Mouse (Mus musculus) forebrain, embryonic 15.5 days (tissue): ENCODE results near the gene Atraid. TPM values are rescaled to one million over a fixed set of nuclear protein-coding genes. Genes with fewer than 3 reads are reported as not detected.

Source experiments
- ATAC-seq: fragments of 200-750 bp; cut with Nextera tagmentation; replicated peaks from 2 replicates; pipeline ENCODE4 v1.8.0; 2017; ENCODE audit warnings: mild to moderate bottlenecking, moderate TSS enrichment, moderate library complexity
- H3K27ac ChIP-seq: fragments of 300-500 bp; sonication (generic); replicated peaks from 2 replicates; pipeline ENCODE4 v1.5.1; 2015; ENCODE audit warnings: mild to moderate bottlenecking, inconsistent platforms
- H3K27me3 ChIP-seq: fragments of 300-500 bp; sonication (generic); 2 replicates; pipeline ENCODE4 v1.6.1; 2015; ENCODE audit warnings: inconsistent platforms
- H3K36me3 ChIP-seq: fragments of 300-500 bp; sonication (generic); 2 replicates; pipeline ENCODE4 v1.6.1; 2015; ENCODE audit warnings: mild to moderate bottlenecking, inconsistent platforms
- H3K4me1 ChIP-seq: fragments of 300-500 bp; sonication (generic); 2 replicates; pipeline ENCODE4 v1.6.1; 2015; ENCODE audit warnings: inconsistent platforms
- H3K4me2 ChIP-seq: fragments of 300-500 bp; sonication (generic); replicated peaks from 2 replicates; pipeline ENCODE4 v1.6.1; 2015; ENCODE audit warnings: mild to moderate bottlenecking, inconsistent platforms
- H3K4me3 ChIP-seq: fragments of 300-500 bp; sonication (generic); 2 replicates; pipeline ENCODE4 v1.5.1; 2015; ENCODE audit warnings: mild to moderate bottlenecking, inconsistent platforms
- H3K9ac ChIP-seq: fragments of 300-500 bp; sonication (generic); replicated peaks from 2 replicates; pipeline ENCODE4 v1.6.1; 2015; ENCODE audit warnings: mild to moderate bottlenecking, inconsistent platforms
- H3K9me3 ChIP-seq: fragments of 300-500 bp; sonication (generic); 2 replicates; pipeline ENCODE4 v1.6.1; 2016; ENCODE audit warnings: inconsistent platforms
- WGBS: fragments of 180-500 bp; shearing (Covaris S2); methylation state at CpG from one replicate; pipeline ENCODE4 v1.1.7; 2015; ENCODE audit warnings: mixed read lengths; 5-methylcytosine and 5-hydroxymethylcytosine counted together
- polyA plus RNA-seq: library from polyadenylated mRNA; unstranded; fragments of >200 nt; fragmentation: Nextera tagmentation; extraction: Ambion mirVana; gene quantifications from 2 replicates; pipeline ENCODE4 v1.2.1, GENCODE M21; 2015

Gene Atraid
- polyA plus RNA-seq, 1 experiment from 2014 or later: 144 TPM

GRCm38 (mm10) chr5:31055216-31056140, 7.4 kb downstream of the Atraid start:
- Histone ChIP-seq H3K36me3 (peaks cover 14% of the 10 kb centered on the region), H3K27ac (0 out of 2 replicates have a peak overlapping the region, but pooled peaks have one; percentile 59), H3K4me1 (peaks cover 16% of the 10 kb centered on the region), H3K4me3 (peak overlapping the region; percentile 77), H3K27me3 (no peaks in the 10 kb centered on the region), H3K9me3 (no peaks in the 10 kb centered on the region), H3K4me2 (peak overlapping the region; percentile 93), H3K9ac (peak overlapping the region; percentile 69)
- no peak for ATAC-seq
- 25% methylated on average over 19 of the region's 19 CpGs for WGBS

DNA sequence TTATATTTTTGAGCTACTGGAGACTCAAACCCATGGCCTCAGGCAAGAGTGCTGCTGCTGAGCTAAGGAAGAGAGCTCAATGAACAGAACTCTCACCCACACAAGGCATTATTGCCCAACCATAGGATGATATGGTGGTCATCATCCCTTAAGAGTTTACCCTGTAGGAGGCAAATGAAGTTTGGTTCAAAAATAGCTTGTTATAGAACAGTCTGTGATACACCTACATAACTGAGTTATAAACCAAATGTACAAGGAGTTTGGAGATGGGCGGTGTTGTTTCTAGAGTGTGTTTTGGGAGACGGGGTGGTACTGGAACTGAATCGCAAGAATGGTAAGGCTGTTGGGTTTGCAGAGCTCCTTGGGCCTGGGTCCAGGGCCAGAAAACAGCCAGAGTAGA, 21.7 kb downstream of the Atraid start:
- Histone ChIP-seq H3K36me3 (peaks cover 88% of the 10 kb centered on the region), H3K4me1 (no peaks in the 10 kb centered on the region), H3K9ac (no peak overlapping the region), H3K4me3 (no peak overlapping the region), H3K27me3 (no peaks in the 10 kb centered on the region), H3K4me2 (no peak overlapping the region), H3K9me3 (no peaks in the 10 kb centered on the region), H3K27ac (no peak overlapping the region)
- 95% methylated on average over 3 of the region's 3 CpGs for WGBS
- ATAC-seq: no peak

DNA sequence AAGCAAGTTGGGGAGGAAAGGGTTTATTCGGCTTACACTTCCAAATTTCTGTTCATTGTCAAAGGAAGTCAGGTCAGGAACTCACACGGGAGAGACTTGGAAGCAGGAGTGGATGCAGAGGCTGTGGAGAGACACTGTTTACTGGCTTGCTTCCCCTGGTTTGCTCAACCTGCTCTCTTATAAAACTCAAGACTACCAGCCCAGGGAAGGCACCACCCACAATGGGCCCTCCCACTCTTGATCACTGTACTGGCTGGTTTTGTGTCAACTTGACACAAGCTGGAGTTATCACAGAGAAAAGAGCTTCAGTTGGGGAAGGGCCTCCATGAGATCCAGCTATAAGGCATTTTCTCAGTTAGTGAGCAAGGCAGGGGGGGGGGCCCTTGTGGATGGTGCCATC, 22.9 kb downstream of the Atraid start:
- peaks cover 94% of the 10 kb centered on the region for H3K36me3 ChIP-seq
- WGBS: 87% methylated on average over 2 of the region's 2 CpGs

GRCm38 (mm10) chr5:31071821-31072220, 23.7 kb downstream of the Atraid start:
- Histone ChIP-seq H3K27ac (no peak overlapping the region), H3K9ac (no peak overlapping the region), H3K4me2 (no peak overlapping the region), H3K36me3 (peaks cover 93% of the 10 kb centered on the region), H3K4me1 (no peaks in the 10 kb centered on the region), H3K4me3 (no peak overlapping the region), H3K27me3 (no peaks in the 10 kb centered on the region), H3K9me3 (no peaks in the 10 kb centered on the region)
- 92% methylated on average over 11 of the region's 11 CpGs for WGBS
- ATAC-seq: no peak

More for the DNA sequence above, 22.9 kb downstream of the Atraid start:
- H3K27ac ChIP-seq: no peak overlapping the region
- no peaks in the 10 kb centered on the region for H3K4me1 ChIP-seq
- no peak for ATAC-seq
- H3K9me3 ChIP-seq: no peaks in the 10 kb centered on the region
- H3K4me3 ChIP-seq: no peak overlapping the region
- H3K27me3 ChIP-seq: no peaks in the 10 kb centered on the region
- H3K4me2 ChIP-seq: no peak overlapping the region
- no peak overlapping the region for H3K9ac ChIP-seq

DNA sequence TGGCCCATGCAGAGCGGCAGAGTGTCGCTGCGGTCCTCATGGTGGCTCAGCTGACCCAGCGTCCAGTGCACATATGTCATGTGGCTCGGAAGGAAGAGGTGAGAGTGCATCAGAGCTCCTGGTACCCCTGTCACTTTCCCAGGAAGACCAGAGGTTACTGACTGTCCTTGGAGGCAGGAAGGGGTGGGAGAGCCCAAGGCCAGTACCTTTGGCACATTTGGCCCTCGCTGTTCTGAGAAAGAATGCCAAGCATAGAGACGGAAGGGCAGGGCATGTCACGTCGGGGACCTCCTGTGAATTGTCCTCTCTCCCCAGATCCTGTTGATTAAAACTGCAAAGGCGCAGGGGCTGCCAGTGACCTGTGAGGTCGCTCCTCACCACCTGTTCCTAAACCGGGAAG, 25.1 kb downstream of the Atraid start:
- 93% methylated on average over 12 of the region's 12 CpGs for WGBS
- peaks cover 92% of the 10 kb centered on the region for H3K36me3 ChIP-seq
- no peak for ATAC-seq
- no peaks in the 10 kb centered on the region for H3K9me3 ChIP-seq
- no peak overlapping the region for H3K27ac ChIP-seq
- H3K27me3 ChIP-seq: no peaks in the 10 kb centered on the region
- no peak overlapping the region for H3K9ac ChIP-seq
- H3K4me1 ChIP-seq: no peaks in the 10 kb centered on the region
- H3K4me3 ChIP-seq: no peak overlapping the region
- H3K4me2 ChIP-seq: no peak overlapping the region

DNA sequence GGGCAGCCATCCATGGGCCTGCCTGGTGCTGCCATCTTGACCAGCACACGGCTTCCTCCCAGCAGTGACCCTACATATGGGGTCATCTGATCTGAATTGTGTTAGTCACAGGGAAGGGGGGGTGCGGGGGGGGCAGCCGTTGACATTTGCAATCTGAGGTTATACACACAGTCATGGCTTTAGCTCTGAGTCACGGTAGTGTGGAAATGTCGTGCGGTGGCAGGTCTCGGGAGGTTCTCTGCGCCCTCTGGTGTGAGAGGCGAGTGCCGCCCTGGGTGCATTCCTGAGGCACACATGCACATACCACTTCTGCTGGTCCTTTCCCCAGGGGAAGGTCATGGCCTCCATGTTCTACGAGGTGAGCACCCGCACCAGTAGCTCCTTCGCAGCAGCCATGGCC, 28.2 kb downstream of the Atraid start:
- no peak overlapping the region for H3K4me3 ChIP-seq
- no peak for ATAC-seq
- H3K27ac ChIP-seq: no peak overlapping the region
- WGBS: 92% methylated on average over 13 of the region's 13 CpGs
- no peaks in the 10 kb centered on the region for H3K4me1 ChIP-seq
- no peak overlapping the region for H3K9ac ChIP-seq
- no peaks in the 10 kb centered on the region for H3K9me3 ChIP-seq
- no peaks in the 10 kb centered on the region for H3K27me3 ChIP-seq
- H3K4me2 ChIP-seq: no peak overlapping the region
- H3K36me3 ChIP-seq: peaks cover 62% of the 10 kb centered on the region

DNA sequence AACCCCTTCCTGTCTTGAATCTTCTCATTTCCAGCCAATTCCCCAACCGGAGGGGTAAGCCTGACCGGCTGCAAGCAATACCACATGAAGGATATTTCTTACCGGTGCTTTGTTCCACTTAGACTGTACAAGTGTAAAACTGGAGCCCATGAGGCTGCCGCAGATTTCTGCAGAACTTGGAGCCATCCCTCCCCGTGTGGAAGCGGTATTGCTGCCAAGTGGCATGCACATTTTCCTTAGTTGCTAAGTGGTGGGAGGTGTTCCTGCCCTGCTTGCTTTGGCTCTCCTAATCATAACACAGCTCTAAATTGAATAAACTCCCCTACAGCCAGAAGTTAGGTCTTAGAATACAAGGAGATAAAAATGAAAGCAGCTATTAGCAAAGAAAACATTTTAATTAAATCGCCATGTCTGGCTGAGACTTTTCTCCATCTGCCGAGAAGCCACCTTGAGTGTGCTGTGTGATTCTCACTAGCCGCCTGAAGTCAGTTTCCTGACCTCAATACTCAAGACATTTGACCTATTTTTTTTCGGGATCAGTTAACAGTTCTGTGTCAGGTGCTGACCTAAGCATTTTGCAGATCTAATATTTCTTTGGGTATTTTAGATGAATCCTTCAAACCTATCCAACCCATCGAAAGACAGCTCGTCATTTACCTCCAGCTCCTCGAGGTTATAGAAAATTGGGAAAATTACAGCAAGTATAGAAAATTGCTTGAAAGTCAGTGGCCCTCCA, 32.1 kb downstream of the Atraid start:
- H3K4me3 ChIP-seq: no peak overlapping the region
- WGBS: 79% methylated on average over 13 of the region's 13 CpGs
- H3K27me3 ChIP-seq: no peaks in the 10 kb centered on the region
- no peaks in the 10 kb centered on the region for H3K9me3 ChIP-seq
- H3K4me2 ChIP-seq: no peak overlapping the region
- no peak for ATAC-seq
- no peak overlapping the region for H3K9ac ChIP-seq
- peaks cover 26% of the 10 kb centered on the region for H3K36me3 ChIP-seq
- no peak overlapping the region for H3K27ac ChIP-seq
- no peaks in the 10 kb centered on the region; the same call in 1 of the 2 replicates for H3K4me1 ChIP-seq

DNA sequence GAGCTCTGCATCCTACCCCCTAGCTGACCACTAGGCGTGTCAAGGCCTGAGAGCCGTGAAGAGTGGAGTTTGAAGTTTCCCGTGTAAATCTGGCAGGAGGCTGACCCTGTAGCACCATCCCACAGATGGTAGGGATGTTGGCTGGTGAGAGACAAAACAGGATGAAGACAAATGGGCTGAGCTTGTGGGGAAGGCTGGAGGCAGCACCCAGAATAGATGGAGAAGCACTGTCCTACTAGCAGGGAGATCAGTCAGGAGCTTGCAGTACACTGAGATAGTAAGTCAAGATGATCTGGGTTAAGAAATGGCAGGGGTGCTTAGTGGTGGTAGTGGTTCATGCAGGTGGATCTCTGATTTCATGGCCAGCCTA, 32.7 kb downstream of the Atraid start:
- Histone ChIP-seq H3K36me3 (peaks cover 21% of the 10 kb centered on the region), H3K4me3 (no peak overlapping the region), H3K27me3 (no peaks in the 10 kb centered on the region), H3K4me2 (no peak overlapping the region), H3K9me3 (no peaks in the 10 kb centered on the region), H3K9ac (no peak overlapping the region), H3K4me1 (no peaks in the 10 kb centered on the region; the same call in 1 of the 2 replicates), H3K27ac (no peak overlapping the region)
- 78% methylated on average over 3 of the region's 3 CpGs for WGBS
- ATAC-seq: no peak

DNA sequence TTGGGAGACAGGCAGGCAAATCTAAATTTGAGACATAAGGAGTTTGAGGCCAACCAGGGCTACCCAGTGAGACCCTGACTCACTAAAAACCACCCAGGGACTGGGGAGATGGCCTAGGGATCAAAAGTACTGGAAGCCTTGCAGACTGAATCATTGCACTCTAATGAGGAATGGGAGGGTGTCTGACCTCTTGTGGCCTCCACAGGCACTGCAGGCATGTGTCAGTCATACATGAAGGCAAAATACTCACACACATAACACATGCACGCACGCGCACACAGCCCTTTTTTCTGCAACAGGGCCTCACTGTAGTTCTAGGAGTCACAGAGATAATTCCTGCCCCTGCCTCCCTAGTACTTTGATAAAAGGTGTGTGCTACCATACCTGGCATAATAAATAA, 33.3 kb downstream of the Atraid start:
- Histone ChIP-seq H3K4me3 (no peak overlapping the region), H3K4me2 (no peak overlapping the region), H3K27me3 (no peaks in the 10 kb centered on the region), H3K36me3 (peaks cover 15% of the 10 kb centered on the region), H3K27ac (no peak overlapping the region), H3K9me3 (no peaks in the 10 kb centered on the region), H3K9ac (no peak overlapping the region), H3K4me1 (no peaks in the 10 kb centered on the region; the same call in 1 of the 2 replicates)
- WGBS: 72% methylated on average over 3 of the region's 3 CpGs
- no peak for ATAC-seq

DNA sequence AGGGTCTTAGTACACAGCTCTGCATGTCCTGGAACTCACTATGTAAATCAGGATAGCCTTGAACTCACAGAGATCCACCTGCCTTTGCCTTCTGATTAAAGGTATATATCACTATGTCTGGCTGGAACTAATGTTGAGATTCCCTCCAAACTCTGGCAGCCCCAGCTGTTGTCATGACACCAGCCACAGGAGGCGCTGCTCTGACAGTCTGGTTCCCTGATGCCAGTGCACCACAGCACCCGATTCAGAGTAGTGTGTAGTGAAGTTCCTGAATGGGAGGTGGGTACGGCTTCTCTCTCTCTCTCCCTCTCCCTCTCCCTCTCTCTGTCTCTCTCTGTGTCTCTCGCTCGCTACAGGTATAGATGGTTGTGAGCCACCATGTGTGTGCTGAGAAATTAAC, 34.2 kb downstream of the Atraid start:
- 14% methylated on average over 5 of the region's 5 CpGs for WGBS
- H3K9ac ChIP-seq: no peak overlapping the region
- no peaks in the 10 kb centered on the region for H3K9me3 ChIP-seq
- peaks cover 8% of the 10 kb centered on the region for H3K36me3 ChIP-seq
- no peak overlapping the region for H3K27ac ChIP-seq
- no peaks in the 10 kb centered on the region; the same call in 1 of the 2 replicates for H3K4me1 ChIP-seq
- no peaks in the 10 kb centered on the region for H3K27me3 ChIP-seq
- no peak overlapping the region for H3K4me2 ChIP-seq
- peak; percentile 47; the same call in 1 of the 2 replicates for ATAC-seq
- no peak overlapping the region for H3K4me3 ChIP-seq

DNA sequence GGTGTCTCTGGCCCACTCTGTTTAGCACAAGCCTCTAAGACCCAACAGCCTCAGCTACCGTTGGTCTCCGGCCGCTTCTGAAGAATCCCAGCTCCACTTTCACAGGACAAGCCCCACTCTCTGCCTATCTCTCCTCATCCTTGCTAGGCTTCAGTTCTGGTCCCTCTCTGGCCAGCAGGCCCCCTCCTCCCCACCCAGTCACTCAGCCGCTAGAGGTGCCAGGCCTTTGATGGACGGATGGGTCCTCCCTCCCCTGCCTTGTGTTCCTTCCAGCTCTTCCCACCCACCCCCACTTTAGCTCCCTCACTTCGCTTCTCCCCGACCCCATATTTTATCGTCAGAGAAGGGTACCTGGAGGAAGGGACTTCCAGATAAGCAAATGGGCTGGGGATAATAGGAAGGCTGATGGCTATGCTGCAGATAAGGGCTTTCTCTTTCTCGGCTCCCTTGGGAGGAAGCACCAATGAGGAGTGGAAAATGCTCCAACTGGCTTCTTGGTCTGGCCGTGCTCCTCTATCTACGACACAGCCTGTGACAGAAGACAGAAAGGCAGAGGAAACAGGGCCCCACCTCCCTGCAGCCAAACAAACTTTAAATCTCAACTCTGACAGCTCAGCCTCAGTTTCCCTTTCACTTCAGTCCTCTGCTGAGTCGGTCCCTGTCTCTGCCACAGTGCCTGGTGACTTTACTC, 35.0 kb downstream of the Atraid start:
- 0 out of 2 replicates have a peak, but pooled peaks have one; percentile 12 for ATAC-seq
- Histone ChIP-seq H3K4me2 (no peak overlapping the region), H3K27me3 (no peaks in the 10 kb centered on the region), H3K36me3 (peaks cover 2% of the 10 kb centered on the region), H3K27ac (no peak overlapping the region), H3K4me1 (no peaks in the 10 kb centered on the region; the same call in 1 of the 2 replicates), H3K9me3 (no peaks in the 10 kb centered on the region), H3K4me3 (no peak overlapping the region), H3K9ac (no peak overlapping the region)
- WGBS: 38% methylated on average over 12 of the region's 12 CpGs

GRCm38 (mm10) chr5:31083949-31084348, 35.8 kb downstream of the Atraid start:
- WGBS: 1% methylated on average over 8 of the region's 8 CpGs
- no peak overlapping the region for H3K27ac ChIP-seq
- no peaks in the 10 kb centered on the region for H3K27me3 ChIP-seq
- H3K4me1 ChIP-seq: no peaks in the 10 kb centered on the region; the same call in 1 of the 2 replicates
- 0 out of 2 replicates have a peak, but pooled peaks have one; percentile 23 for ATAC-seq
- H3K9ac ChIP-seq: no peak overlapping the region
- H3K9me3 ChIP-seq: no peaks in the 10 kb centered on the region
- no peak overlapping the region for H3K4me3 ChIP-seq
- H3K36me3 ChIP-seq: no peaks in the 10 kb centered on the region; the same call in 1 of the 2 replicates
- H3K4me2 ChIP-seq: no peak overlapping the region
